Mouse (Mus musculus) bone marrow, adult 2 months (tissue): ENCODE measurements around the gene Grik2.

Experiments used
- CTCF ChIP-seq: fragments of 200-500 bp; IDR thresholded peaks from 2 replicates; pipeline ENCODE4 v1.5.1; 2011; ENCODE audit warnings: low read length, control low read depth; ENCODE audit not compliant: control insufficient read depth, insufficient read depth
- POLR2A ChIP-seq: fragments of 200-500 bp; IDR thresholded peaks from 2 replicates; pipeline ENCODE4 v1.6.1; 2011; ENCODE audit warnings: low read depth, mild to moderate bottlenecking, control low read depth, low read length, borderline replicate concordance; ENCODE audit not compliant: control insufficient read depth

- TF ChIP-seq CTCF (no peak), POLR2A (no peak)
Measured at GRCm38 (mm10) chr10:49762607-49763006, 26.0 kb downstream of the Grik2 start.
